Mouse (Mus musculus) ovary, adult 18-20 months (tissue): ENCODE measurements around the gene Plin2.

Source experiments
- DNase-seq: peaks from one replicate; pipeline ENCODE4 v3.0.0; 2022; ENCODE audit warnings: low spot score, mixed read lengths

The Plin2 gene

GRCm38 (mm10) chr4:86669780-86670201, at the start of gene Plin2:
TSS of gene Plin2 (minus strand) at chr4:86670060.
- DNase-seq = peak; percentile 67

DNA sequence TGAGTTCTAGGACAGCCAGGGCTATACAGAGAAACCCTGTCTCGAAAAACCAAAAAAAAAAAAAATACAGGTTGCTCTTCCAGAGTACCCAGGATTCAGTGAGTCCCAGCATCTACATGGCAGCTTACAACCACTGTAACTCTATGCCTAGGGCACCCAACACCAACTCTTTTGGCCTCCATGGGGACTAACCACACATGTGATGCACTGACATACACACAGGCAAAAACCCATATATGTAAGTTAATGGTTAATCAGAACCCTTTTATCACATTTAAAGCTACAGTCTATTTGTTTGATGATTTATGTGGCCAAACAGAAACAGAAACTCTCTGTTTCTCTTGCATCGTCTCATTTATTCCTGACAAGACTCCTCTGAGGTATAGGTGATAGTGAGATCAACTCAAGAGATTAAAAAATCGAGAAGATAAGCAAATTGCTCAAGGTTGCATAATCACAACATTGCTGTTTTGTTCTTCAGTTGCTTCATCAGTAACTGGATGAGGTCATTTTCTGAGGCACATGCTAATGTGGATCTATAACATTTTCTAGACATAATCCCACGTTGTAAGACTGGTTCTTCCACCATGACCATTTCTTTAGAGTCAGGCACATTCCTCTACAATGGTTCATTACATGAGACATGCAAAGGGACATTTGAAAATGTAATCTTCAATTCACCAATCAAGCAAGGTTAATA, 49.2 kb upstream of the Plin2 start:
- DNase-seq = no peak

DNA sequence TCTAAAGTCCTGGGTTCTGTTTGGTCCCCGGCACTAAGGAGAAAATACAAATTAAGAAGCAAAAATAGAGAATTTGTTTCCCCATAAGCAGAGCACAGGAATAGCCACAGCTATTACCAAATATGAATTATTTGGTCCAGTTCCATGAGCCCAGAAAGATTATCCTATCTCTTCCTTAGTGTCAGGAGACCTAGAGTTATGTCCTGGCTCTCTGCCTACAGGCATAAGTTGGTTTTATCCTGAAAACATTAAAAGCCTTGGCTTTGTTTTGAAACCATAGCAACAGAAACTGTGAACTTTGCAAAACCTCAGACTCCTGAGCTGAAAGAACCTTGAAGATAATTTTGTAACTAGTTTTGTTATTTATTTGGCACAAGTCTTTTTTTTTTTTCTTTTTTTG, 47.3 kb upstream of the Plin2 start:
- DNase-seq = peak; percentile 55

DNA sequence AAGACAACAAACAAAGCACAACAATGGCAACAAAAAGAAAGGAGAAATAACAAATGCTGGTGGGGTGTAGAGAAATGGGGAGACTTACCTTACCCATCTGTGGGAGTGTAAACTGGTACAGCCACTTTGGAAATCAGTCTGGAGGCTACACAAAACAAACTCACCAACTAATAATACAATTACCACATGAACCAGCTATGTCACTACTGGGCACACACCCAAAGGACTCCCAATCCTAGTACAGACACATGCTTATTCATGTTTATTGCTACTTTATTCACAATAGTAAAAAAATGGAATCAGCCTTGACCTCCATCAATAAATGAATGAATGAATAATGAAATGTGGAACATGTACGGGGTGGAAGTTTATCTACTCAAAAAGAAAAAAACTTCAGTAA, 45.5 kb upstream of the Plin2 start:
- no peak for DNase-seq

GRCm38 (mm10) chr4:86713518-86713917, 43.7 kb upstream of the Plin2 start:
- DNase-seq = no peak

DNA sequence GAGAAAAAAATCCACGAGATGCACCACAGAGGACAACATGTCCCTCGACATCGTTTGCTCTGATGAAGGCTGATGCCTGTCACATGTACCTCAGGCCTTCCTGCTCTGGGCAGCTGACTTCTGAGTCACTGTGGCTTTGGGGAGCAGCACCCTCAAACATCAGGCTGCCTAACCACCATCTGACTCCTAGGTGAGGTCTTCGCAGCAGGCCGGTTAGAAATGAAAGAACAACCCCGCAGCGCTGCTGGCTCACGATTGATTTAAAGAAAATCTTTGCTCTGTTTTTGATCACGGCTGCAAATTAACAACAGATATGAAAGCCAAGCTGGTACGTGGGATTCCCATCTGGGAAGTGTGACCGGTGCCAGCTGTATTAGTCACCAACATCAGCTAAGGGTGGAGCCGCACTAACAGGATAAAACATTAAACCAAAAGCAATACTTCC, 42.9 kb upstream of the Plin2 start:
- DNase-seq = peak; percentile 28

DNA sequence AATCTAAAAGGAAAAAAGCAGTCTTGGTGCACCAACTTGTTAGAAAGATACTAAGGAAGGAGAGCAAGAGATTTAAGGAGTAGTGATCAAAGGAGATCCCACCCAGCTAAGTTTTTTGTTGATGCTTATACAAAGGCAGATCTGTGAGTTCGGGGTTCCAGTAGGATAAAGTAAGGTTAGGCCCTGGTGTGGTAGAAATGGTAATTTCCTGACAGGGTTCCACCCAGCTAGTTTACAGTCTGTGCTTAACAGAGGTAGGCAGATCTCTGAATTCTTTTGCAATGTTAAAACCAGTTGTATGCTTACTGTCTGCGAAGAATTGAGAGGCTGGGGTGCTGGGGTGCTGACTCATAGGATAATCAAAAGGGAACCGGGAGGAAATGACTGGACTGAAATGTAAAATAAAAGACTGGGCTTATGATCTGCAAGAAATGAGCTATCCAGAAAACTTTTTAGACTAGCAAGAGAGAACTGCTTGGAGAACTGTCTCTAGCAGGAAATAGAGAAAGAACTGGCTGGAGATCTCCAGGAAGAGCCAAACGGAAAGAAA, 40.9 kb upstream of the Plin2 start:
- DNase-seq = no peak

GRCm38 (mm10) chr4:86710034-86710650, 40.3 kb upstream of the Plin2 start:
- no peak for DNase-seq

GRCm38 (mm10) chr4:86708801-86709200, 38.9 kb upstream of the Plin2 start:
- no peak for DNase-seq

DNA sequence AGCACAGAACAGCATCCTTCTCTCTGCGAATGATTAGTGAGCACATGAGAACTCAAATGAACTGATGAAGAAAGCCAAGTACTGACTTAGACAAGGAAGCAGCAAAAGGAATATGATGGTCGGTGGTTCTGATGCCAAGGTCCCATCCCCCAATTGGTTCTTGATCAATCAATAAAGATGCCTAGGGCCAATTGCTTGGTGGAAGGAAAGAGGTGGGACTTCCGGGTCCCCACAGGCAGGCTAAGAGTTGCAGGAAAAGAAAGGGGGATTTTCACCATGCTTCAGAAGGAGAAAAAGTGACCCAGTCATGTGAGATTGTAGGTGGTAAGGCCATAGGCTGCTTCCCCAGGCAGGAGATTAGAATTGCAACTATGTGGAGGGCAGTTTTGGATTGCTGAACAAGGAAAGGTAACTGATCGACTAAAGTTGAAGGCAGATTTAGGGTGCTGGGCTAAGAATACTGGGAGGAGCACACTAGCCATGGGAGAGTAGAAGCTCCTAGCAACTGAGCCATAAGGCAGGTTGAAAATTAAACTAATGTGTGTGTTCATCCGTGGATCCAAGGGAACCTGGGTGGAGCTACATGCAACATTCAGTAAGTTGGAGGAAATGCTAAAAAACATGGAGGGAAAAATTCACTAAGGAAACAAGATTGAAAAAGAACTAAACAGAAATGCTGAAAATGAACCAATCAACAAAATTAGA, 29.5 kb upstream of the Plin2 start:
- DNase-seq = no peak

- DNase-seq = no peak
Measured at GRCm38 (mm10) chr4:86696890-86697289, 27.0 kb upstream of the Plin2 start.

DNA sequence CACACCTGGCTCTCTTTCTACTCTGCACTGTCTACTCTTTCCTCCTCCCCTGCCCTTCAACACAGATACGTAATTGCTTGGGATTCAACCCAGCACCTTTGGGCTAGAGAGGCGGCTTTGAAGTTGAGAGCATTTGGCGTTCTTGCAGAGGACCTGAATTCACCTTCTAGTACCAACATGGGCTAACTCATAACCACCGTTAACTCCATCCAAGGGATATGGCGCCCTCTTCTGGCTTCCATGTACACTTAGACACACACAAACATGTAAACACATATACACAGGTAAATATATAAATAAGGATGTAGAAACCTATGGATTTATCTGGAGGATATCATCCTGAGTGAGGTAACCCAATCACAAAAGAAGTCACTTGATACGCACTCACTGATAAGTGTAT, 25.2 kb upstream of the Plin2 start:
- no peak for DNase-seq

DNA sequence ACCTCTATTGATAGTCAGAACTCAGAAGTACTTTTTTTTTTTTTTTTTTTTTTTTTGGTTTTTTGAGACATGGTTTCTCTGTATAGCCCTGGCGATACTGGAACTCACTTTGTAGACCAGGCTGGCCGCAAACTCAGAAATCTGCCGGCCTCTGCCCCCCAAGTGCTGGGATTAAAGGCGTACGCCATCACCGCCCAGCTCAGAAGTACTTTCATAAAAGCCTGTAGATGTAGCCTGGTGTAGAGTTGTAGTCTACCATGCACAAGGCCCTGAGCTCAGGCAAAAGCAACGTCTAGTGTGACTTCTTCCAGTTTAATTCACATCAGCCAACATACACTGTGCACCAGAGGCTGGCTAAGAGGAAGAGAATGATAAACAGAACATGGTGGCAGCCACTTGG, 23.1 kb upstream of the Plin2 start:
- DNase-seq = no peak

- no peak for DNase-seq
Measured at GRCm38 (mm10) chr4:86691290-86691689, 21.4 kb upstream of the Plin2 start.

GRCm38 (mm10) chr4:86690768-86691167, 20.9 kb upstream of the Plin2 start:
- DNase-seq = no peak

GRCm38 (mm10) chr4:86690194-86690593, 20.3 kb upstream of the Plin2 start:
- DNase-seq = no peak

DNA sequence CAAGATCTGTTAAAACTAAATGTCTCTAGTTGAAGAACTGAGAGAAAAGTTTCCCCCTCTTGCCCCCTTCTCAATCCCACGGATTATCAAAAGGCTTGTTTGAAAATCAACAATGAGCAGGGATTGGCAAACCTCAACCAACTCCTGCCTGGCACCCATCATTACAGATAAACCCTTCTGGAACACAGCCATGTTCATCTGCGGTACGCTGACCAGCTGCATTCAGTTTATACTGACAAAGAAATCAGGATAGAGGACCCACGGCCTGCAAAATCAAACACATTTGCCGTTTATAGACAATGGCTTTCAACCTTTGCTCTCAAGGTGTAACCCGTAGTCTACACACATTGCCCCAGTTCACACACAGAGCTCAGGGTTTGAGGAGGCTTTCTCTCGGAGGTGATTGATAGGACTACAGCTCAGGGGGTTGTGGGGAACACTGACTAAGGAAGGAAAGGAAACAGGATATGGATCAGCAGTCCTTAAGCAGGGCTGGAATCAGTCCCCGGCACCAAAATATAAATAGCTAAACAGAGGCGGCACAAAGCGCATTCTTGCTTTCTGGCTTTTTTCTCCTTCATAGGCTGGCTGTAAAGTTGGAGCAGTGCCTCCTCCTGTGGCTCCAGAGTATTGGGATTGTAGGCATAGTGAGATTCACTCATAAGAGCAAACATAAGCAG, 19.3 kb upstream of the Plin2 start:
- DNase-seq = no peak

GRCm38 (mm10) chr4:86686564-86686963, 16.7 kb upstream of the Plin2 start:
- DNase-seq = no peak

GRCm38 (mm10) chr4:86686009-86686366, 16.1 kb upstream of the Plin2 start:
- peak; percentile 65 for DNase-seq

GRCm38 (mm10) chr4:86685231-86686008, 15.6 kb upstream of the Plin2 start:
- DNase-seq = peak; percentile 64

GRCm38 (mm10) chr4:86684806-86685205, 14.9 kb upstream of the Plin2 start:
- no peak for DNase-seq

DNA sequence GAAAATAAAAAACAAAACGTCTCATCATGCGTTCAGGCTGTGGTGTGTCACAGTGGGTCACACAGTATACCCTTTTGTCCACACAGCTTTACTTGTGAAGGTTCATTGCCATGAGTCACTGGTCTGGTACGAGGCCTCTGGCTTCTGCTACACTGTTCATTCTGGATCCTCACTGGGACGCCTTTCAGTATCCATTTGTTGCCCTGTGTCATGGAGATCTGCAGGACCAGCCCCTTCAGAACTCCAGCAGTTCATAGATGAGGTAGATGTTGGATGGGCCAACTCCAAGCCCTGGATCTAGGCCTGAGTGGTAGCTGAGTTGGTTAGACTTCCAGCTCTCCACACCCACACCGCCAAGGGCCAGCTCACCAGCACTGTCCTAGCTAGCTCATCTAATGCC, 13.9 kb upstream of the Plin2 start:
- no peak for DNase-seq
